Mouse (Mus musculus) bone marrow macrophage, adult 2 months (primary cell): ENCODE measurements around the gene Edem2.

Experiments used
- CTCF ChIP-seq: IDR thresholded peaks from 2 replicates; pipeline ENCODE4 v1.5.1; 2012; ENCODE audit warnings: low read depth, mild to moderate bottlenecking, low read length, moderate library complexity
- POLR2A ChIP-seq: IDR thresholded peaks from 2 replicates; pipeline ENCODE4 v1.6.1; 2012; ENCODE audit warnings: mild to moderate bottlenecking, low read depth, low read length, borderline replicate concordance

DNA sequence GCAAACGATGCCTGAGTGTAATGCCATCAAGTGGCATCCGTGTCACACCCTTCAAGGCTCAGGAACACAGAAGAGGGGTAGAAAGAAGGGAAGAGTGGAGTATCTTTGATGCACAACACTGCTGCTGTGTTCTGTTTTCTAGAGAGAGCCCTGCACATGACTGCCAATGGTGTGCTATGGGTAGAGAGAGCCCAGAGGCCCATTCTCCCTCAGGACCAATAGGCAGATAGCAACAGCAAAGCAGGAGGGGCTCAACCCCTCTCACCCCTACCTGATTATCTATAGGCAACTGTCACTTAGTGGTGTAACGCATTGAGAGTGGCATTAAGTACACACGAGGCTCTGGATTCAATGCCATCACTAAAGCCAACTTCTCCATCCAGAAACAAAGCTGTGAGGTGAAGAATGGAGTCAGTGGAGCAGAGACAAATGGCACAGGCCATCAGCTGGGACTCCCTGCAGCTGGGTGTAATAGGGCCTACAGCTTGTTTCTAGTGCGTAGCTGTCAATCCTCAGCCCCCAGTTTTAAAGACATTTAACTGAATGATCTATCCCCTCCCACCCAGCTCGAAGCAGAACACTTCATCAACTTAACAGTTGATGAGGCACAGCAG, 73.4 kb downstream of the Edem2 start:
- TF ChIP-seq CTCF (no peak), POLR2A (no peak)
